Mouse (Mus musculus): ENCODE data around the gene Khdrbs2. TPM values are rescaled to one million over a fixed set of nuclear protein-coding genes. Genes with fewer than 3 reads are reported as not detected.
"Not testable (repeated sequence)": the region's sequence is repeated elsewhere in the genome, so short reads cannot be mapped to it uniquely, and the experiment has no call there.

Gene Khdrbs2
- total RNA-seq, 4 experiments from 2014 or later: not detected

GRCm38 (mm10) chr1:32471022-32471421 is 298.5 kb downstream of the Khdrbs2 start:
- no peak for DNase-seq (ENCODE audit: low spot score)

- DNase-seq (ENCODE audit: low spot score): no peak
Observed at GRCm38 (mm10) chr1:32471502-32472214, 299.1 kb downstream of the Khdrbs2 start.

- DNase-seq (ENCODE audit: low spot score): no peak
Observed at GRCm38 (mm10) chr1:32487944-32488343, 315.4 kb downstream of the Khdrbs2 start.

GRCm38 (mm10) chr1:32503381-32503780 is 330.9 kb downstream of the Khdrbs2 start:
- no peak for DNase-seq (ENCODE audit: low spot score)

GRCm38 (mm10) chr1:32547194-32547593 is 374.7 kb downstream of the Khdrbs2 start, which contains the start of gene Gm5415:
Gene Gm5415 (minus strand): TSS chr1:32547294.
- DNase-seq (ENCODE audit: low spot score): not testable (repeated sequence)

- DNase-seq (ENCODE audit: low spot score): no peak
Observed at GRCm38 (mm10) chr1:32553459-32553858, 380.9 kb downstream of the Khdrbs2 start.

- no peak for DNase-seq (ENCODE audit: low spot score)
Observed at GRCm38 (mm10) chr1:32553925-32554324, 381.4 kb downstream of the Khdrbs2 start.

GRCm38 (mm10) chr1:32568901-32569300 is 396.4 kb downstream of the Khdrbs2 start:
- DNase-seq (ENCODE audit: low spot score): no peak

- DNase-seq (ENCODE audit: low spot score): no peak
Observed at GRCm38 (mm10) chr1:32626060-32626459, 453.5 kb downstream of the Khdrbs2 start.

GRCm38 (mm10) chr1:32632415-32633354 is 460.2 kb downstream of the Khdrbs2 start:
- no peak for DNase-seq (ENCODE audit: low spot score)

GRCm38 (mm10) chr1:32633404-32633803 is 460.9 kb downstream of the Khdrbs2 start:
- no peak for DNase-seq (ENCODE audit: low spot score)

- DNase-seq (ENCODE audit: low spot score): no peak
Observed at GRCm38 (mm10) chr1:32639118-32639517, 466.6 kb downstream of the Khdrbs2 start.

- no peak for DNase-seq (ENCODE audit: low spot score)
Observed at GRCm38 (mm10) chr1:32649647-32650209, 477.2 kb downstream of the Khdrbs2 start.

- DNase-seq (ENCODE audit: low spot score): no peak
Observed at GRCm38 (mm10) chr1:32693806-32694205, 521.3 kb downstream of the Khdrbs2 start.

- DNase-seq (ENCODE audit: low spot score): no peak
Observed at GRCm38 (mm10) chr1:32700132-32700531, 527.6 kb downstream of the Khdrbs2 start.

- DNase-seq (ENCODE audit: low spot score): no peak
Observed at GRCm38 (mm10) chr1:32701267-32701666, 528.8 kb downstream of the Khdrbs2 start.
